Mouse (Mus musculus): Measurements from ENCODE around the gene Cyfip2. TPM values are rescaled to one million over a fixed set of nuclear protein-coding genes. Genes with fewer than 3 reads are reported as not detected.

The Cyfip2 gene
- polyA plus RNA-seq, 1 experiment: 85.4 TPM

GRCm38 (mm10) chr11:46263291-46263690 is 49.4 kb downstream of the Cyfip2 start:
- no peak for DNase-seq
- peaks cover 85% of the 10 kb centered on the region for H3K36me3 ChIP-seq (ENCODE audit: control insufficient read depth, insufficient read depth, low read length)
- WGBS: 97% methylated on average over 11 of the region's 11 CpGs

GRCm38 (mm10) chr11:46262854-46263253 is 49.8 kb downstream of the Cyfip2 start:
- no peak for DNase-seq

More at GRCm38 (mm10) chr11:46263291-46263690, 49.4 kb downstream of the Cyfip2 start:
- TF ChIP-seq CTCF (IDR thresholded peaks at IDR 0.05; ENCODE audit: borderline replicate concordance, control insufficient read depth, extremely low read depth, insufficient read depth, low read length, poor library complexity) (no peak), POLR2A (IDR thresholded peaks at IDR 0.05; ENCODE audit: control insufficient read depth, extremely low read depth, insufficient read depth, low read length, poor library complexity) (no peak)
- H3K4me3 ChIP-seq (ENCODE audit: control insufficient read depth, insufficient read depth, low read length): no peak overlapping the region
- no peak overlapping the region for H3K27ac ChIP-seq (ENCODE audit: control insufficient read depth, insufficient read depth, low read length)
- no peaks in the 10 kb centered on the region for H3K27me3 ChIP-seq (ENCODE audit: control insufficient read depth, insufficient read depth, low read length)
- no peaks in the 10 kb centered on the region for H3K4me1 ChIP-seq (replicated peaks; ENCODE audit: control insufficient read depth, insufficient read depth, low read length)

GRCm38 (mm10) chr11:46258749-46259148 is 53.9 kb downstream of the Cyfip2 start:
- no peak for DNase-seq
- H3K4me1 ChIP-seq (replicated peaks; ENCODE audit: control insufficient read depth, insufficient read depth, low read length): no peaks in the 10 kb centered on the region
- WGBS: 98% methylated on average over 8 of the region's 8 CpGs

More at GRCm38 (mm10) chr11:46262854-46263253, 49.8 kb downstream of the Cyfip2 start:
- WGBS: 88% methylated on average over 3 of the region's 3 CpGs
- TF ChIP-seq CTCF (IDR thresholded peaks at IDR 0.05; ENCODE audit: borderline replicate concordance, control insufficient read depth, extremely low read depth, insufficient read depth, low read length, poor library complexity): no peak
- TF ChIP-seq POLR2A (IDR thresholded peaks at IDR 0.05; ENCODE audit: control insufficient read depth, extremely low read depth, insufficient read depth, low read length, poor library complexity): no peak
- H3K4me1 ChIP-seq (replicated peaks; ENCODE audit: control insufficient read depth, insufficient read depth, low read length): no peaks in the 10 kb centered on the region
- H3K27ac ChIP-seq (ENCODE audit: control insufficient read depth, insufficient read depth, low read length): no peak overlapping the region
- peaks cover 83% of the 10 kb centered on the region for H3K36me3 ChIP-seq (ENCODE audit: control insufficient read depth, insufficient read depth, low read length)
- no peak overlapping the region for H3K4me3 ChIP-seq (ENCODE audit: control insufficient read depth, insufficient read depth, low read length)
- H3K27me3 ChIP-seq (ENCODE audit: control insufficient read depth, insufficient read depth, low read length): no peaks in the 10 kb centered on the region

GRCm38 (mm10) chr11:46258207-46258606 is 54.5 kb downstream of the Cyfip2 start:
- peaks cover 79% of the 10 kb centered on the region for H3K36me3 ChIP-seq (ENCODE audit: control insufficient read depth, insufficient read depth, low read length)
- 85% methylated on average over 4 of the region's 4 CpGs for WGBS
- DNase-seq: peak; percentile 21
- H3K4me1 ChIP-seq (replicated peaks; ENCODE audit: control insufficient read depth, insufficient read depth, low read length): no peaks in the 10 kb centered on the region
- no peak overlapping the region for H3K27ac ChIP-seq (ENCODE audit: control insufficient read depth, insufficient read depth, low read length)
- H3K27me3 ChIP-seq (ENCODE audit: control insufficient read depth, insufficient read depth, low read length): no peaks in the 10 kb centered on the region
- H3K4me3 ChIP-seq (ENCODE audit: control insufficient read depth, insufficient read depth, low read length): no peak overlapping the region
- no peak for TF ChIP-seq POLR2A (IDR thresholded peaks at IDR 0.05; ENCODE audit: control insufficient read depth, extremely low read depth, insufficient read depth, low read length, poor library complexity)
- TF ChIP-seq CTCF (IDR thresholded peaks at IDR 0.05; ENCODE audit: borderline replicate concordance, control insufficient read depth, extremely low read depth, insufficient read depth, low read length, poor library complexity): no peak; the same call in 1 of the 2 replicates

More at GRCm38 (mm10) chr11:46258749-46259148, 53.9 kb downstream of the Cyfip2 start:
- H3K36me3 ChIP-seq (ENCODE audit: control insufficient read depth, insufficient read depth, low read length): peaks cover 79% of the 10 kb centered on the region
- TF ChIP-seq POLR2A (IDR thresholded peaks at IDR 0.05; ENCODE audit: control insufficient read depth, extremely low read depth, insufficient read depth, low read length, poor library complexity) (no peak), CTCF (IDR thresholded peaks at IDR 0.05; ENCODE audit: borderline replicate concordance, control insufficient read depth, extremely low read depth, insufficient read depth, low read length, poor library complexity) (no peak)
- no peak overlapping the region for H3K4me3 ChIP-seq (ENCODE audit: control insufficient read depth, insufficient read depth, low read length)
- no peaks in the 10 kb centered on the region for H3K27me3 ChIP-seq (ENCODE audit: control insufficient read depth, insufficient read depth, low read length)
- no peak overlapping the region for H3K27ac ChIP-seq (ENCODE audit: control insufficient read depth, insufficient read depth, low read length)

- no peak for DNase-seq
- H3K27me3 ChIP-seq (ENCODE audit: control insufficient read depth, insufficient read depth, low read length): no peaks in the 10 kb centered on the region
- no peak overlapping the region for H3K27ac ChIP-seq (ENCODE audit: control insufficient read depth, insufficient read depth, low read length)
- TF ChIP-seq POLR2A (IDR thresholded peaks at IDR 0.05; ENCODE audit: control insufficient read depth, extremely low read depth, insufficient read depth, low read length, poor library complexity): no peak
- no peak for TF ChIP-seq CTCF (IDR thresholded peaks at IDR 0.05; ENCODE audit: borderline replicate concordance, control insufficient read depth, extremely low read depth, insufficient read depth, low read length, poor library complexity)
- no peaks in the 10 kb centered on the region for H3K4me1 ChIP-seq (replicated peaks; ENCODE audit: control insufficient read depth, insufficient read depth, low read length)
- WGBS: 95% methylated on average over 2 of the region's 2 CpGs
- no peak overlapping the region for H3K4me3 ChIP-seq (ENCODE audit: control insufficient read depth, insufficient read depth, low read length)
- H3K36me3 ChIP-seq (ENCODE audit: control insufficient read depth, insufficient read depth, low read length): peaks cover 77% of the 10 kb centered on the region
Observed at GRCm38 (mm10) chr11:46255291-46255690, 57.4 kb downstream of the Cyfip2 start.

- no peaks in the 10 kb centered on the region for H3K27me3 ChIP-seq (ENCODE audit: control insufficient read depth, insufficient read depth, low read length)
- TF ChIP-seq CTCF (IDR thresholded peaks at IDR 0.05; ENCODE audit: borderline replicate concordance, control insufficient read depth, extremely low read depth, insufficient read depth, low read length, poor library complexity) (peak; percentile 90), POLR2A (IDR thresholded peaks at IDR 0.05; ENCODE audit: control insufficient read depth, extremely low read depth, insufficient read depth, low read length, poor library complexity) (no peak)
- peak; percentile 59 for DNase-seq
- no peaks in the 10 kb centered on the region for H3K4me1 ChIP-seq (replicated peaks; ENCODE audit: control insufficient read depth, insufficient read depth, low read length)
- no peak overlapping the region for H3K27ac ChIP-seq (ENCODE audit: control insufficient read depth, insufficient read depth, low read length)
- no peak overlapping the region for H3K4me3 ChIP-seq (ENCODE audit: control insufficient read depth, insufficient read depth, low read length)
- 48% methylated on average over 7 of the region's 7 CpGs for WGBS
- peaks cover 89% of the 10 kb centered on the region for H3K36me3 ChIP-seq (ENCODE audit: control insufficient read depth, insufficient read depth, low read length)
Observed at GRCm38 (mm10) chr11:46251994-46252393, 60.7 kb downstream of the Cyfip2 start.

GRCm38 (mm10) chr11:46248352-46248751 is 64.3 kb downstream of the Cyfip2 start:
- Histone ChIP-seq H3K4me3 (ENCODE audit: control insufficient read depth, insufficient read depth, low read length) (no peak overlapping the region), H3K36me3 (ENCODE audit: control insufficient read depth, insufficient read depth, low read length) (peaks cover 86% of the 10 kb centered on the region), H3K27me3 (ENCODE audit: control insufficient read depth, insufficient read depth, low read length) (no peaks in the 10 kb centered on the region), H3K4me1 (replicated peaks; ENCODE audit: control insufficient read depth, insufficient read depth, low read length) (no peaks in the 10 kb centered on the region), H3K27ac (ENCODE audit: control insufficient read depth, insufficient read depth, low read length) (no peak overlapping the region)
- WGBS: 100% methylated on average over 3 of the region's 3 CpGs
- TF ChIP-seq POLR2A (IDR thresholded peaks at IDR 0.05; ENCODE audit: control insufficient read depth, extremely low read depth, insufficient read depth, low read length, poor library complexity): no peak
- no peak for TF ChIP-seq CTCF (IDR thresholded peaks at IDR 0.05; ENCODE audit: borderline replicate concordance, control insufficient read depth, extremely low read depth, insufficient read depth, low read length, poor library complexity)
- no peak for DNase-seq
